Mouse (Mus musculus) lung, adult 18-20 months (tissue): ENCODE data around the gene Vmn1r28.
"Not testable (repeated sequence)": the region's sequence is repeated elsewhere in the genome, so short reads cannot be mapped to it uniquely, and the experiment has no call there.

Experiments
- DNase-seq, 2 experiments: peaks; one replicate each; pipeline ENCODE4 v3.0.0; 2022; ENCODE audit warnings: mixed read lengths in 2 of 2

Vmn1r28 gene

DNA sequence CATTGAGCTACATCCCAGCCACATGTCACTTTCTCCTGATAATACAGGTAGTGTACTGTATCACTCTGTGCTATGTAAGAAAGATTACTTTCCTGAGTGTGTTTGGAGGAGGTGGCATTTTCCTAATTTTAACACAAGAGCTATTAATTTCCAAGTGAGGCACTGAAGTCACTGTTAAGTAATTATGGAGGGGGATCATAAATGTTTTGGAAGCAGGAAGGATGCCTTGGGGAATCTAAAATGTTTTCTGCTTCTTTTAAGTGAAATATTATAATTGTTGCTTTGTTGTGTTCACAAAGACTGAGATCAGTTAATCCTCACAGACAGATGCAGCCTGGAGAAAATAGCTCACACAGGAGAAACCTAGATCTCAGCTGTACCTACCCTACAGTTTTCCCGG lies at the start of gene Vmn1r28:
Vmn1r28 (plus strand) TSS at position 301 of the 400 bp plus-strand sequence.
- DNase-seq, result no peak

DNA sequence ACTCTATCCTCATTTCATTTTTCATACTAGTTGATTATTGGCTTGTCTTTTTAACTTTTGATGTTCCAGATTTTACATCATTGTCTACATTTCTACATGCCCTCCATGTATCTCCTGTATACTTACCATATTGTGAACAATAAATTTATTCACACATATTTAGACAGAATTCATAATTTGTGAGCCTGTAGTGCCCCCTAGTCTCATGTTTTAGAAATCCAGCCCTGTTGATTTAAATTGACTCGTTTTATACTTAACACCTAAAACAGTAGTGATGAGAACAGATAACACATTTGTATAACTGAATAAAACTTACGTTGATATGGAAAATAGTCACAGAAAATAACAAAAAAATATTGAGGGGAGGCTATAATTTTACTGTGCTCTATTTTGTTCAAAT lies 45.7 kb upstream of the Vmn1r28 start:
- no peak for DNase-seq

GRCm38 (mm10) chr6:58218721-58219120 lies 43.1 kb upstream of the Vmn1r28 start, which contains the start of gene Vmn1r27:
TSS of gene Vmn1r27 (minus strand) at chr6:58218821.
- no peak for DNase-seq

GRCm38 (mm10) chr6:58279661-58280060 lies 17.8 kb downstream of the Vmn1r28 start:
- DNase-seq, result not testable (repeated sequence)

GRCm38 (mm10) chr6:58292201-58292600 lies 30.4 kb downstream of the Vmn1r28 start:
- no peak for DNase-seq

GRCm38 (mm10) chr6:58298511-58298910 lies 36.7 kb downstream of the Vmn1r28 start:
- not testable (repeated sequence) for DNase-seq

DNA sequence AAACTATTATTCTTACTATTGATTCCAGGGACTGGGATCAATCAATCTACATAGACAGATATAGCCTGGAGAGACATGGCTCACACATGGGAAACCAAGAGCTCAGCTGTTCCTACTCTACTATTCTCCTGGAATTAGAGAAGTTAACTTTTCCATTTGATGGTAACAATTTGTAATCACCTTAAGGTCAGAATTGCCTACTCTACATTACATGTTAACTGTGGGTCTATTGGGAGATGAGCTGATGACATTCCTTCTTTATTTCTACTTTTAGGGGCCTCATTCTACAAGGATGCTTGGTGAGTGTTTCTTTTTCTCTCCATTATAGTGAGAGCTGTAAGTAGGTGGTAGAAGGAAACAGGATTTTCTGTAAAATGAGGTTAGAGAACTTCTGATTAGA lies 39.4 kb downstream of the Vmn1r28 start, which contains the start of gene Vmn1r29:
Vmn1r29 (plus strand) TSS at position 301 of the 400 bp plus-strand sequence.
- DNase-seq, result no peak
